28 mouse cellular contexts compared by ENCODE assay signal in the genomic region with DNA sequence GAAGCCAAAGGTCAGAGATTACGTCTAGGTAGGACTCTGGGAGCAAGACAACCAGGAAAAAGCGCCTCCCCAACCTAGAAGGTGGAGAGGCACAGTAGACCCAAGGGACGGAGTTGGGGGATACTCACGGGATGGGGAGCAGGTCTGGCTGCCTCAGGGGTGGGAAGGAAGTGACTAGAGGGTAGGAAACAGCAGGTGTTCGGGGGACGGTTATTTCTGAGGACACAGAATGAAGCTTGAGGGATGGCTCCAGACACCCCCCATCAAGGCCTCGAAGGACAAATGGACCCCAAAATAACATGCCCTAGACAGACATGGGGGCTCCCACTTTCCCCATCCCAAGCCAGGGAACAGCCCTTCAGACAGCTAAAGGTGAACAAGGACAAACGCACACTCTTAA. TPM values are rescaled to one million over a fixed set of nuclear protein-coding genes. Genes with fewer than 3 reads are reported as not detected.
DNase-seq lines count a peak whose midpoint lies in the region; ATAC-seq and TF ChIP-seq lines count a peak whose summit lies in the region.
"Had no signal": no experiment of that assay in that cellular context is flagged by ENCODE, and none has a peak within 500 bp of the region (broad histone marks: within the 10 kb centered on the region; RNA-seq: fewer than 3 reads in every experiment).

No protein-coding gene starts in this region.

- no peak overlapping the region; the same call in 1 of the 2 replicates for H3K9ac ChIP-seq in heart, postnatal 0 days (replicated peaks; ENCODE audit: low read depth, low read length)
- H3K9ac ChIP-seq in liver, embryonic 13.5 days, result peak overlapping the region; percentile 33; the same call in 1 of the 2 replicates
- H3K9ac ChIP-seq: forebrain, embryonic 12.5 days; hindbrain, embryonic 15.5 days; kidney, embryonic 15.5 days; midbrain, embryonic 12.5 days; neural tube, embryonic 12.5 days had no signal

- peak overlapping the region; percentile 21; the same call in 1 of the 2 replicates for H3K4me2 ChIP-seq in heart, postnatal 0 days (ENCODE audit: low read depth, low read length)
- H3K4me2 ChIP-seq in liver, embryonic 13.5 days, result no peak overlapping the region
- H3K4me2 ChIP-seq: forebrain, embryonic 12.5 days; hindbrain, embryonic 15.5 days; midbrain, embryonic 12.5 days; neural tube, embryonic 12.5 days had no signal

- H3K9me3 ChIP-seq in heart, postnatal 0 days (replicated peaks; ENCODE audit: control insufficient read depth, low read length), result no peaks in the 10 kb centered on the region
- no peaks in the 10 kb centered on the region for H3K9me3 ChIP-seq in E14TG2a.4 (ENCODE audit: low read length)
- H3K9me3 ChIP-seq in liver, embryonic 13.5 days (replicated peaks), result no peaks in the 10 kb centered on the region
- H3K9me3 ChIP-seq: forebrain, embryonic 12.5 days; hindbrain, embryonic 10.5 days; hindbrain, embryonic 15.5 days; kidney, embryonic 15.5 days; midbrain, embryonic 12.5 days; neural tube, embryonic 12.5 days had no signal

- H3K27me3 ChIP-seq in heart, postnatal 0 days (ENCODE audit: control insufficient read depth, insufficient read depth, low read length), result no peaks in the 10 kb centered on the region
- peaks cover 5% of the 10 kb centered on the region for H3K27me3 ChIP-seq in E14TG2a.4 (ENCODE audit: insufficient read depth, low read length)
- no peaks in the 10 kb centered on the region for H3K27me3 ChIP-seq in liver, embryonic 13.5 days
- H3K27me3 ChIP-seq: forebrain, embryonic 12.5 days; hindbrain, embryonic 15.5 days; kidney, embryonic 15.5 days; midbrain, embryonic 12.5 days; neural tube, embryonic 12.5 days had no signal

- H3K27ac ChIP-seq in heart, postnatal 0 days (ENCODE audit: low read depth), result no peak overlapping the region
- no peak overlapping the region for H3K27ac ChIP-seq in liver, embryonic 13.5 days
- H3K27ac ChIP-seq: forebrain, embryonic 12.5 days; hindbrain, embryonic 10.5 days; hindbrain, embryonic 15.5 days; kidney, embryonic 15.5 days; midbrain, embryonic 12.5 days; neural tube, embryonic 12.5 days had no signal

- 77% methylated on average over 8 of the region's 8 CpGs for WGBS in heart, postnatal 0 days
- 61% methylated on average over 8 of the region's 8 CpGs for WGBS in liver, embryonic 13.5 days (ENCODE audit: insufficient replicate concordance)

- H3K36me3 ChIP-seq in heart, postnatal 0 days (replicated peaks; ENCODE audit: control insufficient read depth, insufficient read depth, low read length), result peaks cover 29% of the 10 kb centered on the region
- H3K36me3 ChIP-seq in E14TG2a.4 (ENCODE audit: insufficient read depth, low read length), result peaks cover 57% of the 10 kb centered on the region
- peaks cover 47% of the 10 kb centered on the region for H3K36me3 ChIP-seq in liver, embryonic 13.5 days

- TF ChIP-seq CTCF in heart, postnatal 0 days (IDR thresholded peaks at IDR 0.05; ENCODE audit: low read depth), result no peak
- no peak for TF ChIP-seq CTCF in E14TG2a.4 (conservative IDR thresholded peaks at IDR 0.05; ENCODE audit: low read length)

- no peaks in the 10 kb centered on the region for H3K4me1 ChIP-seq in heart, postnatal 0 days (ENCODE audit: control insufficient read depth, insufficient read depth)
- peaks cover 54% of the 10 kb centered on the region for H3K4me1 ChIP-seq in E14TG2a.4 (replicated peaks; ENCODE audit: low read depth, low read length)
- peaks cover 18% of the 10 kb centered on the region for H3K4me1 ChIP-seq in liver, embryonic 13.5 days (replicated peaks)
- H3K4me1 ChIP-seq: forebrain, embryonic 12.5 days; hindbrain, embryonic 10.5 days; hindbrain, embryonic 15.5 days; midbrain, embryonic 12.5 days; neural tube, embryonic 12.5 days had no signal

- no peak for DNase-seq in heart, postnatal 0 days (ENCODE audit: low spot score)
- DNase-seq in heart, postnatal 36 days, result no peak
- DNase-seq in liver, embryonic 13.5 days, result no peak
- peak; percentile 64 for DNase-seq in thymus, postnatal 14 days
- DNase-seq in adrenal gland, adult 8-10 months, result no peak
- DNase-seq in adrenal gland, postnatal 14 days, result no peak
- DNase-seq: cerebellum, adult 2 months; cerebellum, postnatal 14 days; gastrocnemius, postnatal 10 days; heart, postnatal 10 days; kidney, adult 18-20 months; kidney, postnatal 4 days; layer of hippocampus, postnatal 36 days; lung, adult 2 months; lung, postnatal 14 days had no signal

- ATAC-seq in heart, postnatal 0 days (ENCODE audit: insufficient read depth, low read depth), result no peak
- ATAC-seq in liver, embryonic 13.5 days (ENCODE audit: low read depth), result no peak
- ATAC-seq in megakaryocyte progenitor cell, adult 5-6 weeks (replicated peaks; ENCODE audit: poor library complexity), result no peak

- H3K4me3 ChIP-seq in heart, postnatal 0 days (ENCODE audit: low read depth, low read length), result peak overlapping the region; percentile 33; the same call in 1 of the 2 replicates
- peak overlapping the region; percentile 81 for H3K4me3 ChIP-seq in E14TG2a.4 (replicated peaks; ENCODE audit: low read length)
- no peak overlapping the region for H3K4me3 ChIP-seq in liver, embryonic 13.5 days (replicated peaks)
- H3K4me3 ChIP-seq: forebrain, embryonic 12.5 days; hindbrain, embryonic 10.5 days; hindbrain, embryonic 15.5 days; kidney, embryonic 15.5 days; midbrain, embryonic 12.5 days; myocyte; neural tube, embryonic 12.5 days had no signal

- intact Hi-C loops in heart, postnatal 36 days (cut with DNase I), result no loop called here

- TF ChIP-seq EP300 in heart, postnatal 0 days (IDR thresholded peaks at IDR 0.05; ENCODE audit: low read depth), result no peak

RNA-seq across cellular contexts. Expression of a gene that starts 1.0 kb away (rescaled TPM):
- total RNA-seq in heart, postnatal 0 days (2014; rRNA removed; ENCODE audit: low replicate concordance), result 0.73 and 6.7 TPM in 2 replicates
- polyA plus RNA-seq in heart, postnatal 0 days (2015; fragmentation: Nextera tagmentation; extraction: Ambion mirVana), result 0.75 and 1.1 TPM in 2 replicates
- under 1 TPM in 1 of 2 experiments, not detected in 1; 0.33 TPM for total RNA-seq in heart, postnatal 36 days (2021)
- polyA plus RNA-seq in liver, embryonic 13.5 days (2015; fragmentation: Nextera tagmentation; extraction: Ambion mirVana), result 10.9 and 12.4 TPM in 2 replicates
- 1 to 10 TPM in 3 of 4 experiments, under 1 TPM in 1; 0.49 to 2.0 (median 1.6) TPM for total RNA-seq in adrenal gland, adult 8-10 months (2022)
- 0.35 and 2.8 TPM in 2 replicates for total RNA-seq in megakaryocyte progenitor cell, adult 5-6 weeks (2015)
- 1.0 and 1.6 TPM in 2 replicates for total RNA-seq in megakaryocyte progenitor cell, adult 5-6 weeks (2017)
- total RNA-seq in adrenal gland, postnatal 14 days (2021), result 1.1 and 14.1 TPM in 2 replicates
- total RNA-seq: midbrain, postnatal 0 days had no signal

RNA-seq across cellular contexts. Expression of a gene that starts 8.9 kb away (rescaled TPM):
- total RNA-seq in heart, postnatal 0 days (2014; rRNA removed; ENCODE audit: low replicate concordance), result 47.0 and 87.1 TPM in 2 replicates
- polyA plus RNA-seq in heart, postnatal 0 days (2015; fragmentation: Nextera tagmentation; extraction: Ambion mirVana), result 34.6 and 36.0 TPM in 2 replicates
- total RNA-seq in heart, postnatal 36 days (2021), result 10 to 100 TPM; 31.5 to 33.1 TPM
- polyA plus RNA-seq in liver, embryonic 13.5 days (2015; fragmentation: Nextera tagmentation; extraction: Ambion mirVana), result 19.7 and 21.6 TPM in 2 replicates
- total RNA-seq in adrenal gland, adult 8-10 months (2022), result 10 to 100 TPM; 36.9 to 57.2 (median 45.6) TPM
- total RNA-seq in megakaryocyte progenitor cell, adult 5-6 weeks (2015), result 8.3 and 8.4 TPM in 2 replicates
- total RNA-seq in megakaryocyte progenitor cell, adult 5-6 weeks (2017), result 8.4 and 16.2 TPM in 2 replicates
- total RNA-seq in adrenal gland, postnatal 14 days (2021), result 38.7 and 45.0 TPM in 2 replicates

RNA-seq across cellular contexts. Expression of a gene that starts 28.2 kb away (rescaled TPM):
- 3.5 and 6.5 TPM in 2 replicates for total RNA-seq in heart, postnatal 0 days (2014; rRNA removed; ENCODE audit: low replicate concordance)
- polyA plus RNA-seq in heart, postnatal 0 days (2015; fragmentation: Nextera tagmentation; extraction: Ambion mirVana), result 1.2 TPM in 2 replicates
- 1 to 10 TPM; 3.9 to 4.6 TPM for total RNA-seq in heart, postnatal 36 days (2021)
- 2.6 and 3.0 TPM in 2 replicates for polyA plus RNA-seq in liver, embryonic 13.5 days (2015; fragmentation: Nextera tagmentation; extraction: Ambion mirVana)
- total RNA-seq in adrenal gland, adult 8-10 months (2022), result 10 to 100 TPM in 2 of 4 experiments, 1 to 10 TPM in 2; 6.5 to 10.8 (median 8.8) TPM
- 11.4 and 12.2 TPM in 2 replicates for total RNA-seq in megakaryocyte progenitor cell, adult 5-6 weeks (2015)
- 14.9 and 15.3 TPM in 2 replicates for total RNA-seq in megakaryocyte progenitor cell, adult 5-6 weeks (2017)
- 7.1 and 8.4 TPM in 2 replicates for total RNA-seq in adrenal gland, postnatal 14 days (2021)

RNA-seq across cellular contexts. Expression of a gene that starts 46.3 kb away (rescaled TPM):
- 0.04 TPM in 1 of 2 replicates, not detected in the other for total RNA-seq in heart, postnatal 0 days (2014; rRNA removed; ENCODE audit: low replicate concordance)
- polyA plus RNA-seq in heart, postnatal 0 days (2015; fragmentation: Nextera tagmentation; extraction: Ambion mirVana), result 0.12 and 0.21 TPM in 2 replicates
- total RNA-seq in heart, postnatal 36 days (2021), result 1 to 10 TPM in 1 of 2 experiments, under 1 TPM in 1; 0.44 to 1.5 TPM
- polyA plus RNA-seq in liver, embryonic 13.5 days (2015; fragmentation: Nextera tagmentation; extraction: Ambion mirVana), result 0.14 and 0.23 TPM in 2 replicates
- under 1 TPM; 0.56 to 0.94 (median 0.78) TPM for total RNA-seq in adrenal gland, adult 8-10 months (2022)
- total RNA-seq in megakaryocyte progenitor cell, adult 5-6 weeks (2015), result not detected in 2 replicates
- not detected in 2 replicates for total RNA-seq in megakaryocyte progenitor cell, adult 5-6 weeks (2017)
- total RNA-seq in adrenal gland, postnatal 14 days (2021), result 2.7 and 19.9 TPM in 2 replicates
- total RNA-seq: layer of hippocampus, postnatal 36 days; left cerebral cortex, postnatal 10 days; midbrain, postnatal 0 days had no signal
- polyA plus RNA-seq: forebrain, embryonic 12.5 days; hindbrain, embryonic 10.5 days; intestine, embryonic 14.5 days; limb, embryonic 11.5 days; midbrain, embryonic 12.5 days; neural tube, embryonic 12.5 days had no signal
